Mouse (Mus musculus) bone marrow, adult 2 months (tissue): ENCODE measurements around the gene Perm1.

Experiments
- CTCF ChIP-seq: fragments of 200-500 bp; IDR thresholded peaks from 2 replicates; pipeline ENCODE4 v1.5.1; 2011; ENCODE audit warnings: low read length, control low read depth; ENCODE audit not compliant: control insufficient read depth, insufficient read depth
- POLR2A ChIP-seq: fragments of 200-500 bp; IDR thresholded peaks from 2 replicates; pipeline ENCODE4 v1.6.1; 2011; ENCODE audit warnings: low read depth, mild to moderate bottlenecking, control low read depth, low read length, borderline replicate concordance; ENCODE audit not compliant: control insufficient read depth

DNA sequence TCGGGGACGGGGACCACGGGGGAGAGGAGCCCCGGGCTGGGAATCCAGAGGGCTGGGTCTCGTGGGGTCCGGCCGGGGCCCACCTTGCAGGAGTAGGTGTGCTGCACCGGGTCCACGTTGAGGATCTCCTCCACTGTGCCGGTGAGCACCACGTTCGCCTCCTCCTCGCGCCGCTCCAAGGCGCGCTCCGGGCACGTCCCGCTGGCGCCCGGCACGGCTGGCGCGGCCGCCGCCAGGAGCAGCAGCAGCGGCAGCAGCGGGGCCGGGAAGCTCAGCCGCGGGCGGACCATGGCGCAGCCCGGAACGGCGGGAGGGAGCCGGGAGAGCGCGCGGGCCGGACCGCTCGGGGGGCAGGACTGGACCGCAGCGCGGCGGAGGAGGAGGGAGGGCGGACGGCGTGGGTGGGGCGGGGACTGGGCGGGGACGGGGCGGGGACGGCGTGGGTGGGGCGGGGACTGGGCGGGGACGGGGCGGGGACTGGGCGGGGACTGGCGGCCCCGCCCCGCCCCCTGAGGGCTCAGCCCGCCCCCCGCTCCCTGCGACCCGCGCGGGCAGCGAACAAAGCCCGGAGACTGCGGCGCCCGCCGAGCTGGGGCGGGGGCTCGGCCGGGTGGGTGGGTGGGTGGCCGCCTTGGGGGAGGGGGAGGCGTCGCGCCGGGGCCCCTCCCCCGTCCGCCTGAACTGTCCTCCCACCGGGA is 18.4 kb upstream of the Perm1 start, which contains the start of gene Agrn:
- TF ChIP-seq POLR2A (peak; percentile 38; the same call in 1 of the 2 replicates), CTCF (no peak; the same call in 1 of the 2 replicates)
